Mouse (Mus musculus) adrenal gland, adult 8-10 months (tissue): Measurements from ENCODE around the gene Chst11. TPM values are rescaled to one million over a fixed set of nuclear protein-coding genes. Genes with fewer than 3 reads are reported as not detected.

Source experiments
- DNase-seq: peaks from one replicate; pipeline ENCODE4 v3.0.0; 2022
- total RNA-seq, 4 experiments: library from RNA; stranded (reverse); gene quantifications; 2 replicates each; pipeline ENCODE4 v1.2.4; 2022

Gene Chst11
- total RNA-seq, 4 experiments from 2014 or later: 42.6 to 79.6 (median 61.1) TPM

DNA sequence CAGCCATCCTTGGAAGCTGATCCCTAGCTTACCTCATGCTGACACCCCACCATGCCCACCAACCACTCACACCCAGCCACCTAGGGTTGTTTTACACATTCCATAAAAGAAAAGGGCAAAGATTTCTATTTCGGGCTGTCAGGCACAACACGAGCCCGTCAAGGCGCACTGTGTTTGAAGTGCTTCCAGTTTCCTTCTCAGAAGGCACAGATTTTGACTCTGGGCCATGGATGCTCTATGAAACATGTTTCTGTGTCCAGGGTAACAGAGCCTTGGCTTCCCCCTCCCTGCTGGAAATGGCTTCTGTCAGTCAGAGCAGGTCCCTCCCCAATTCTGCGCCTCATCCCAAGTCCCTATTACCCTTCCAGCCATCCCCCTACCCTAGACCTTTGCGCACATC is 125.7 kb downstream of the Chst11 start:
- DNase-seq: no peak

- no peak for DNase-seq
Measured at GRCm38 (mm10) chr10:83112345-83112744, 127.0 kb downstream of the Chst11 start.

- no peak for DNase-seq
Measured at GRCm38 (mm10) chr10:83114564-83114963, 129.3 kb downstream of the Chst11 start.

DNA sequence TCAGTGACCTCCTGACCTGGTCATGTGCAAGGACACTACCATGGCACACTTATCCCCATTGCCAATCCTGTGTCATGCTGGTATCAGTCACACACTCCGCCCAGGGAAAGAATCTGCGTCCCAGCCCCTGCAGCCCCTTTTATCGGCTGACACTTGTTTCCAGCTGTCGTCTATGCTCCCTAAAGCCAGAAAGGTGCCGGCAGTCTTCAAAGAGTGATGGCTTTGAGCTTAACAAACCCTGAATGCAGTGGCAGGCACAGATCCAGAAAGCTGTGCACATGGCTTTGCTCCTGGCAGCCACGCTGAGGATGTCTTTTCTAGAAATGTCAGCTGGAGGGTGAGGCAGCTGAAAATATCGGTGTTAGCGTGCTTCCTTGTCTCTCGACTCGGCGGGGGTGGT is 131.6 kb downstream of the Chst11 start:
- DNase-seq: no peak

DNA sequence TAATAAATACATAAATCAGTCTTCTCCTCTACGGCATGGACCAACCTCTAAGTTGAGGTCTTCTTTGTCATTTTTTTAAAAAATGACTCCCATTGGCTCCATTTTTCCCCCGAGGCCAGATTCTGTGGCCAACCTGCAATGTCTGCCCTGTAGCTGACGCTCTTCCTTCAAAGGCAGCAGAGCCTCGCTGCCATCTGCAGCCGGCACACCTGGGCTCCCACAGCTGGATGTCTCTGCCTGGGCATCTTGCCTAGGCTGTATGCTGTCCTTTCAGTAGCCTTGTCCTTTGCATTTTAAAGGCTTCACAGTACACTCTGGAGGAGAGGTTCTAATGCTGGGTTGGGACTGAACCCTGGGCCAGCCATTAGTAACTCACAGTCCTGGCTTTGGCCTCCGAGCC is 132.6 kb downstream of the Chst11 start:
- no peak for DNase-seq

- no peak for DNase-seq
Measured at GRCm38 (mm10) chr10:83118613-83119012, 133.3 kb downstream of the Chst11 start.

- no peak for DNase-seq
Measured at GRCm38 (mm10) chr10:83119016-83119415, 133.7 kb downstream of the Chst11 start.

GRCm38 (mm10) chr10:83119461-83119860 is 134.2 kb downstream of the Chst11 start:
- peak; percentile 45 for DNase-seq

GRCm38 (mm10) chr10:83119909-83120308 is 134.6 kb downstream of the Chst11 start:
- DNase-seq: no peak

DNA sequence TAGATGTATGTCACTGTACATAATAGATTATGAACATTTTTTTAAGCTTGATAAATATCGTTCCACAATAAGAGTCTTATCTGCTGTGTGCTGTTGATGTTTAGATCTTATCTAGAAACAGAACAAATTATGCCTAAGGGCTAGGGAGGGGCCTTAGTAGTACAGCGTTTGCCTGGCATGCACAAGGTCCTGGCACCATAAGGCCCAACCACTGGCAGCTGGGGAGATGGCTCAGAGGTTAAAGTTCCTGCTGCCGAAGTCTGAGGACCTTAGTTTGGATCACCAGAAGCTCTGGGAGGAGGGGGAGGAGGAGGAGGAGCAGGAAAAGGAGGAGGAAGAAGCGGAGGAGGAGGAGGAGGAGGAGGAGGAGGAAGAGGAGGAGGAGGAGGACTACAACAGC is 135.6 kb downstream of the Chst11 start:
- DNase-seq: no peak

GRCm38 (mm10) chr10:83124560-83124959 is 139.3 kb downstream of the Chst11 start:
- DNase-seq: no peak

- no peak for DNase-seq
Measured at GRCm38 (mm10) chr10:83126447-83126846, 141.1 kb downstream of the Chst11 start.

GRCm38 (mm10) chr10:83128435-83128834 is 143.1 kb downstream of the Chst11 start:
- DNase-seq: no peak

GRCm38 (mm10) chr10:83129624-83130218 is 144.4 kb downstream of the Chst11 start:
- no peak for DNase-seq

DNA sequence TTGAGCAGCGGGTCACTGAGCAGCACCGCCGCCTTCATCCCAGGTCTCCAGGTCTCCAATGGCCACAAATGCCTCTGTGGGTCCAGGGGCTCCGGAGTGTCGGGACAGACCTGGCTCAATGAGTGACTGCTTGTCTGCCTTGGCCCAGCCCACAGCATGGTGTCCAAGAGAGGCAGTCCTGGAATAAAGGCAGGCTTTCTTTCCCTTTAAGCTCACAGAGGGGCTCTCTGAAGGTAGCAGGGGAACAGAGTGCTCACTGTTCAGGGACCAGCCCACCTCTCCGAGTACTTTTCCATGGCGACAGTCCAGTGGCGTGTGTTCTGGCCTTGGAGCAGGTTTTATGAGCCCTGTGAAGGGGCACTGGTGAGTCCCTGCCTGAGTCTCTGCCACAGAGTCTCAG is 145.3 kb downstream of the Chst11 start:
- DNase-seq: peak; percentile 52

DNA sequence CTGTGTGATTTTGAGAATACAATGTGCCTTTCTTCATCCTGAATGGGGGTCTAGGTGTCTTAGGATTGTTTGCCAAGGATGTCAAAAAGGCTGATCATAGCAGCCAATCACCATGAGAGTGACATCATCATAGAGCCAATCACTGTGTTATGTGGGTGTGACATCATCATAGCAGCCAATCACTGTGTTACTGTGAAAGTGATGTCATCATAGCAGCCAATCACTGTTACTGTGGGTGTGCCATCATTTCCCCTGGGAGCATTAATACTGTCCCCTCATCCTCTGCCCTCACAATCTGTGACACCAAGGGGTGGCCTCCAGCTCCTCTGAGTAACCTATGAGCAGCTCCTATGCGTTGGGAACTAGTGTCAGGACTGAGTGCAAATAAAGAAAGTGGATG is 146.6 kb downstream of the Chst11 start:
- no peak for DNase-seq

DNA sequence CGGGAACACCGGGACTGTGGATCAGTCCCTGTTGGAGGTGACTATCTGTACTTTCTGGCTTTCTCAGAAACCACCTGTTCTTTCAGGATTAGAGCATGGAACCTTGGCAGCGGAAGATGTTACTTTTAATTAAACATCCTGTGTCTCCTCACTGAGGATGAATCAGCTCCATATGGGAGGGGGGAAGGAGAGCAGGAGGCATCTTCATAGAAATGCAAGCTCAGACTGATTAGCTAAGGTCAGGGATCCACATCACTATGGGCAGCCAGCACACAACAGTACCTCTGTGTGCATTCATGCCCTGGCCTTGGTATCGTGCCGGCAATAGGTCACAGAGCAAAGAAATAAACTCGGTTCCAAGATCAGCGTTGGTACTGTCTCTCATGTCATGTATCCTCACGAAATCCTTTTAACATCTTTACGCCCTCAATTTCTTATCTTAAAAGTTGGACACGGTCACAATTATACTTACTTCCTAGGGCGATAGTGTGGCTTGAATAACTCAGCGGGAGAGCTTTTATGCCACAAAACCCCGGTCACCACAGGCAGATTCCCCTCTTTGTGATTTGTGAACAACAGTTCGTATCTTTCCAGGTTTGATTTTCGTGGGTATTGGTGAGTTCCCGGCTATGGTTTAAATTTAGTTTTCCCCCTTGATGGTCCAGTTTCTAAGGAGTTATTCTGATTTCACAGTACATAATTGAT is 148.7 kb downstream of the Chst11 start:
- no peak for DNase-seq

DNA sequence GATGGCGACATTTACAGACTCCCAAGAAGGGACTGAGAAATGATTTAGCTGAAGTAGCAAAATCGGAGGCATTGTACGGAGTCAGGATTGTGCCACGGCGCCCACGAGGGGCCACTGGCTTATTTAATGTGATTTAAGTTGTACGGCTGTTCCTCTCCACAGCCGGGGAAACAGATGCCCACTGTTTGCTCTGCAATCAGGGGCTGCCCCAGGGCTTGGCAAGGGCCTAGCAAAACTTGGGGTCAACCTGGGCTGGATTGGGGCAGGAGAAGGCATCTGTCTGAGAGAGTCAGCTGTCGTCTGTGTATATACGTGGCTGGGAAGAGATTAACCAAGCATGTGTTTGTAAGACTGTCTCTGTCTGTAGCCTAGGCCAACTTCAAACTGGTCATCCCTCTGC is 149.6 kb downstream of the Chst11 start:
- DNase-seq: no peak

DNA sequence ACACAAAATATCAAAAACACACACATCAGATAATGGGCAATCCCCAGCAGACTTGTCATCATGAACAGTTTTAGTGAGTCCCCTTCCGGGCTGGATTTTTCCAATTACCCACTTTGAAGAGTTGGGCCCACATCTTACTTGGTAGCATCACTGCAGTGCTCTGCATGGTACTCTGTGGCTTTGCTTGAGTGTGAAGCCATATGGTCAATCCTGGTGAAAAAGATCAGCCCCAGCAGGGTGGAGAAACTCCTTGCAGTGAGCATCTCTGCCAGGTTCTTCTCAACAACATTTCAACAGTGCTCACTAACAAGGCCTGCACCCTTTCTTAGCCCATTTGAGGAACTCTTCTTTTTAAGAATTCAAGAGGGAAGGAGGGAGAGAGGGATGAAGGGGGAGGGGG is 150.7 kb downstream of the Chst11 start:
- no peak for DNase-seq

- no peak for DNase-seq
Measured at GRCm38 (mm10) chr10:83137103-83137502, 151.8 kb downstream of the Chst11 start.

- no peak for DNase-seq
Measured at GRCm38 (mm10) chr10:83139276-83139675, 154.0 kb downstream of the Chst11 start.

DNA sequence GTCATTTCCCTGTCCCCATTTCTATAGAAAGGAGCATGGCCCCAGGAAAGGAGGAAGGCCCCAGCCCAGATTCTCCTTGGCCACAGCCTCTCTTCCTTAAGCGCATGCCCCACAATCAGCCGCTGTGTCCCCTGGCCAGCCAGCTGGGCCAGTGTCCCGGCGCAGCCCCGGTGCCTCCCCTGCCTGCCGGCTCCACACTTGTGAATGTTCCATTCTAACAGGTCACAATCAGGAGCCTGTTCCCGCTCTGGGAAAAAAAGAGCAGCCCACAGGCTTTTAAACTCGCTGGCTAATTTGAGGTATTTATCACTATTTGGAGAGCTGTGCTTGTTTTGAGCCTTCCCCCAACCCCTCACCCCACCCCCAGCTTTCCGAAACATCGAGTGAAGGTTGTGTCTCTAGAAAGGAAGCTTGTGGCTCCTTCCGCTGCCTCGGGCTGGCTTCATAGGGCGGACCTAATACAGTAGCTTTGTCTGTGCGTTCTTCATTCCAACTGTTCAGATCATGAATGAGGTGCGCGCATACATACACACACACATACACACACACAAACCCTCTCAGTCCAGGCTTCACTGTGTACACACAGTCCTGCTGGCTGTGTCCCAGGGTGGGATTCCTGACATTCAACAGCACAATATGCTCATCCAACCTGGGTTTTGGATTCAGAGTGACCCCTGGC is 155.1 kb downstream of the Chst11 start:
- no peak for DNase-seq

DNA sequence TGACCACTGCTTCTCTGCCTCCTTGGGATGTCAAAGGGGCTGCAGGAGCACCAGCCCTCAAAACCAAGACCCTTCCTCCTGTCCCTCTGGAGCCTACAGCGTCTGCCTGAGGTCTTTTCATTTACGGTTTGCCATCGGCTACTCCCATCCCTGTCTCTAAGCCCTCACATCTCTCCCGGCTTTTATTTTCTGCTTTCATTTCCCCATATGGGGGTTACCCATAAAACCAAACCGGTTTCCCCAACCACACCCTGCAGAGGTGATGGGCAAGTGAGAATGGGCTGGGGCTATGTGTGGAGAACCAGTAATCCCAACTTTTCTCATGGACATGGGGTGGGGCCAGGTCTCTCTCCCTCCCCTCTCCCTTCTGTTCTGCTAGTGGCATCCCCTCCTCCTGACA is 156.1 kb downstream of the Chst11 start:
- no peak for DNase-seq

DNA sequence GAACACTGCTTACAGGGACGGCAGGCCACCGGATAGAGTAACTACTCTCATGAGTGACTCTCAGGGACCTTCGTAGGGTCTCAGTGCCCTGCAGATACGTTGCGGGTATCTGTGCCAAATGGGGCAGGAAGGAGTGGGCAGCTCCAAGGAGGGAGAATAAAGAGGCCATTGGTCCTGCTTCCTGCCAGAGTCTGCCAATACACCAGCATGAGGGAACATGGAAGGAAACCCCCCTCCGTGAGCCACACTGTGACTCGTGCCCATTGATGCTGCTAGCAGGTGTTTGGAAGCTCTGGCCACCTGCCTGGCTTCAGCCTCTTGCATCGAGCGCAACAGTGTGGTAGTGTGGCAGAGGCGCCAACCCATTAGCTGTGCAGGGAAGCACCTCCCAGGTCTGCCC is 157.8 kb downstream of the Chst11 start:
- no peak for DNase-seq
